Mouse (Mus musculus) heart, postnatal 36 days (tissue): ENCODE measurements around the gene Slc25a12. TPM values are rescaled to one million over a fixed set of nuclear protein-coding genes. Genes with fewer than 3 reads are reported as not detected.

Experiments used
- DNase-seq, 2 experiments: peaks; one replicate each; pipeline ENCODE4 v3.0.0; 2021 to 2022
- intact Hi-C: fragments of 180-260 bp; cut with DNase I; formaldehyde crosslinking; loops from one replicate; pipeline ENCODE4 v1.15.1; 2025
- total RNA-seq, 2 experiments: library from RNA; stranded (reverse); gene quantifications; 2 replicates each; pipeline ENCODE4 v1.2.3; 2021

Slc25a12 gene
- total RNA-seq, 2 experiments from 2014 or later, result 252 to 275 TPM

GRCm38 (mm10) chr2:71269332-71269731, 98.2 kb downstream of the Slc25a12 start:
- DNase-seq, result no peak
- intact Hi-C loops, result no loop called here

GRCm38 (mm10) chr2:71268691-71269090, 98.9 kb downstream of the Slc25a12 start:
- intact Hi-C loops, result no loop called here
- no peak for DNase-seq

GRCm38 (mm10) chr2:71264585-71264984, 103.0 kb downstream of the Slc25a12 start:
- DNase-seq, result peak; percentile 30 to 38
- intact Hi-C loops, result no loop called here

GRCm38 (mm10) chr2:71256581-71256980, 111.0 kb downstream of the Slc25a12 start:
- DNase-seq, result no peak
- intact Hi-C loops, result no loop called here

GRCm38 (mm10) chr2:71254836-71255235, 112.7 kb downstream of the Slc25a12 start:
- DNase-seq, result no peak
- intact Hi-C loops, result no loop called here

GRCm38 (mm10) chr2:71250841-71251240, 116.7 kb downstream of the Slc25a12 start:
- no peak for DNase-seq
- intact Hi-C loops, result no loop called here

DNA sequence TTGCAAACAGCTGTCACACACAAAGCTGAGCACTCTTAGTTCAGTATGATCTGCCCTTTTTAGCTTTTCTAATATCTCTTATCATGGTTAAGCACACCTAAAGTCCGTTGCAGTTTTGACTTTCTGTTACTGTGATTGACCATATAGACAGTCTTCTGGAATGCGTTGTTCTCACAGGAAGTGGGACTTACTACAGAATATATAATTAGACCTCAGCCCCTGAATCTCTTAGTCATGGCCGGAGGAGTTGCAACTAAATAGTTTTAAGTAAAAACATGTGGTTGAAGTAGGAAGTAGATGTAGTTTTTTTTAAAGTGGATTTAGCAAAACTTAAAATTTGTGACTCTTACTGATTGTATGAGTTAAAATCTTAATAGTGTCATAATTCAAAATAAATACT, 119.5 kb downstream of the Slc25a12 start:
- DNase-seq, result no peak
- intact Hi-C loops, result no loop called here

- intact Hi-C loops, result no loop called here
Observed at GRCm38 (mm10) chr2:71246096-71246495, 121.5 kb downstream of the Slc25a12 start.

GRCm38 (mm10) chr2:71245416-71245815, 122.1 kb downstream of the Slc25a12 start:
- intact Hi-C loops, result no loop called here
- DNase-seq, result no peak

More at GRCm38 (mm10) chr2:71246096-71246495, 121.5 kb downstream of the Slc25a12 start:
- DNase-seq, result no peak

- no peak for DNase-seq
- intact Hi-C loops, result no loop called here
Observed at GRCm38 (mm10) chr2:71244807-71245206, 122.7 kb downstream of the Slc25a12 start.

- DNase-seq, result no peak
- intact Hi-C loops, result no loop called here
Observed at GRCm38 (mm10) chr2:71243058-71243672, 124.4 kb downstream of the Slc25a12 start.

DNA sequence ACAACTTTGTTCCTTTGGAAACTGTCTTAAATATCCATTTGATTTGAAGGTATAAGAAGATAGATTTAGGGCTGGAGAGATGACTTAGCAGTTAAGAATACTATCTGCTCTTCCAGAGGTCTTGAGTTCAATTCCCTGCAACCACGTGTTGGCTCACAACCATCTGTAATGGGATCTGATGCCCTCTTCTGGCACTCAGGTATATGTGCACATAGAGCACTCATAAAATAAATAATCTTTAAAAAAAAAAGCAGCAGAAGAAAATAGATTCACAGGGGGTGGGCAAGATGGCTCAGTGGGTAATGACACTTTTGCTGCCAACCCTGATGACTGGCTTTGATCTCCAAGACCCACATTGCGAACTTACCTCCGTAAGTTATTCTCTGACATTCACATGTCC, 125.4 kb downstream of the Slc25a12 start:
- no peak for DNase-seq
- intact Hi-C loops, result no loop called here

- DNase-seq, result no peak
- intact Hi-C loops, result no loop called here
Observed at GRCm38 (mm10) chr2:71241505-71241904, 126.0 kb downstream of the Slc25a12 start.

DNA sequence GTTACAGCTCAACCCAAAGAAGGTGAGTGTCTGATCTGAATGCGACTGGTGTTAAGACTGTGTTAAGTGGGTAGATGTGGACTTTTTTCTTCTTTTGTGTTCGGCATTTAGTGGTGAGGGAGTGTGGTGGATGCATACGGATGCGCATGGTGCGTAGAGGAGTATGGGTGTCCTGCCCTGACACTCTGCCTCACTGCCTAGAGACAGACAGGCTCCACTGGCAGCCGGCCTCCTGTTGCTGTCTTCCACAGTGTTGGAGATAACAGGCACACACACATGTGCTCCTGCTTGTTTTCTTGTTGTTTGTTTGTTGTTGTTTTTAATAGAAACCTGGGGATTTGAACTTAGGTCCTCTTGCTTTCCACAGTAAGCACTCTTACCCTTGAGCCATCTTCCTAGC, 131.5 kb downstream of the Slc25a12 start:
- intact Hi-C loops, result no loop called here

DNA sequence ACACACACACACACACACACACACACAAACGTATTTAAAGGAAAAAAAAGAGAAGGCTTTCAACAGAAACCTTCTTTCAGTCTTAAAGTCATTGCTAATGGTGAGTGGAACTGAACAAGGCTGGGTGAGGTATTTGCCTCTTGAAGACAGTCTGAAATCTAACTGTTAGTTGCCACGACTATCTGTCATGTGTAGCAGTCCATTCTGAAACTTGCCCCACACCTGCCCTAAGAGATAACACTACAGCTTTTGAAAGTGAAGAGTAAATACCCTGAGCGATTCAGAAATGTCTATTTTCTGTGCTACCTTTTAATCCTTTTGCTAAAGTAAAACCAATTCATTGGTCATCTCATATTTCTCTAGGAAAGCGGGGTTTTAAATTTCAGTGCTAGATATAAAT, 132.1 kb downstream of the Slc25a12 start:
- intact Hi-C loops, result no loop called here
- DNase-seq, result no peak

More for the DNA sequence above, 131.5 kb downstream of the Slc25a12 start:
- DNase-seq, result no peak

GRCm38 (mm10) chr2:71232976-71233375, 134.6 kb downstream of the Slc25a12 start:
- intact Hi-C loops, result no loop called here
- DNase-seq, result no peak

GRCm38 (mm10) chr2:71231951-71232350, 135.6 kb downstream of the Slc25a12 start:
- no peak for DNase-seq
- intact Hi-C loops, result no loop called here

DNA sequence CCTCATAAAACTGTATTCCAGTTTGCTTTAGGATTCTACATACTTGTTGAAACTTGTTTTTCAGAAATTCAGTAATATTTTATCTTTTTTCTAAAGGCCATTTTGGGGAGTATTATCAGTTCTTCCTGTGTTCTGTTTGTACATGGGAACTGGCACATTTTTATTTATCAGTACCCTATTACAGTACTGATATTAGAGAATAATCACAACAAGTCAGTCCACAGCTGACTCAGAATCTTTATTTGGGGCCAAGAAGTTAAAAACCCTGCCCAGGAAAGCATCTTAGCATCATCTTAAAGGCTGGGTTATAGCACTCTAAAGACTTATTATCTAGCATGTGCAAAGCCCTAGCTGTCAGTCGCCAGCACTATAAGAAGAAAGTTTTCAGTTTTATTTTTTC, 137.9 kb downstream of the Slc25a12 start:
- DNase-seq, result no peak
- intact Hi-C loops, result loop anchor here (5.0 kb wide), 1 partner anchor 318 kb away; the partner anchor contains the start of gene Dlx2

GRCm38 (mm10) chr2:71227398-71227797, 140.2 kb downstream of the Slc25a12 start:
- intact Hi-C loops, result loop anchor here (5.0 kb wide), 1 partner anchor 320 kb away; the partner anchor contains the start of gene Dlx2
- DNase-seq, result no peak
